Mouse (Mus musculus) C2C12 (cell line): ENCODE measurements around the gene Prkrip1.

Experiments used
- CEBPB ChIP-seq: IDR thresholded peaks from one replicate; pipeline ENCODE4 v1.6.1; 2011; ENCODE audit warnings: low read depth, mild to moderate bottlenecking, control low read depth, moderate library complexity
- CTCF ChIP-seq: IDR thresholded peaks from one replicate; pipeline ENCODE4 v1.5.1; 2011; ENCODE audit not compliant: control insufficient read depth, insufficient read depth, insufficient read length
- FOSL1 ChIP-seq: IDR thresholded peaks from one replicate; pipeline ENCODE4 v1.8.0; 2011; ENCODE audit warnings: mild to moderate bottlenecking, low read length; ENCODE audit not compliant: poor library complexity, insufficient read depth, severe bottlenecking
- MAX ChIP-seq: IDR thresholded peaks from one replicate; pipeline ENCODE4 v1.6.1; 2011; ENCODE audit warnings: mild to moderate bottlenecking, control low read depth
- MYOD1 ChIP-seq: IDR thresholded peaks from one replicate; pipeline ENCODE4 v1.6.1; 2011; ENCODE audit warnings: low read depth; ENCODE audit not compliant: control insufficient read depth, insufficient read length
- USF1 ChIP-seq: IDR thresholded peaks from one replicate; pipeline ENCODE4 v1.6.1; 2011; ENCODE audit warnings: low read depth, mild to moderate bottlenecking, control low read depth, moderate library complexity

DNA sequence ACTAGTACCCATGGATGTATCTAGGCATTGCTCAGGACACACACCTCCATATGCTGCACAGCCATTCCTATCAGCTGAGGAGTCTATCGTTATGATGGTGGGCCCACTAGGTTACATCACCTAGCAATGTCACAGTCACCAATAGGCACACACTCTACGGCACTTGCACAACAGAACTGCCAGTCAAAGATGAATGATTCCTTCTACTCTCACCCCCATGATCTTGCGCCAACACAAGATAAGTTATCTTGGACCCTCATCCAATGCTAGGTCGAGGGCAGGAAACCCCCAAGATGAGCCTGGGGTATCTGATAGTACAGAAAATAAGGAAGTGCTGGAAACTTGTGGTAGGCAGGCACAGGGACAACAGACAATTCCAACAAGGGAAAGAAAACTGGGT, 15.9 kb downstream of the Prkrip1 start:
- TF ChIP-seq CEBPB (no peak), MAX (no peak), CTCF (no peak), USF1 (no peak), FOSL1 (no peak), MYOD1 (no peak)
